Comparison of ENCODE assay signal across 19 mouse cellular contexts in the genomic region with DNA sequence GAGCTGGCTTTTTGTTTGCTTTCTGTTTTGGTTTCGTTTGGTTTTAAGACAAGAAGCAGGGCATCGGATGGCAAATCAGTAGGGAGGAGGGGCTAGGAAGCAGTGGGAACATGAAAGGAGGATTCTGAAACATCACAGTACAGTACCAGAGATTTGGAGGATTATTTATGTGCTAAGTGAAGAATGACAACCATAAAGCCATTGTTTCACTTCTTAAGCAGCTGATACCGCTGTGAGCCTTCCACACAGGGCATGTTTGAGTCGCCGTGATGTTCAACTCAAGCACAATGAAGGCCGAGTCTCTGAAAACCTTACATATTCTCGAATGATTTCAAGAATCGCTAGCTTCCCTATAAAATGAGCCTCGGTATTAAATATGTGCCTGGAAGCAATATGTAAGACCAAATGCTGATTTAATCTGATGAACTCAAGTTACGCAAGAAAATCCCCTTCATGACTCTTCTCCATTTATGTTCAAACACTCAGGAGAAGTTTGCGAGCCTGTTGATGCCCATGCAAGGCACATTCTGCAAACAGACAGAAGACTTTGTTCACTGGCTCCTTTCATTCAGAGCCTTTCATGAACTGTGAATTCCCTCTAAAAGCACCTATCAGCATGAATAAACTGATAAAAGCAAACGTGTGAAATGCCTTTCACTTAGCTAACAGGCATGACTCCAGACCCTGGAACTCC.
DNase-seq lines count a peak whose midpoint lies in the region; ATAC-seq and TF ChIP-seq lines count a peak whose summit lies in the region.
"Had no signal": no experiment of that assay in that cellular context is flagged by ENCODE, and none has a peak within 500 bp of the region (broad histone marks: within the 10 kb centered on the region; RNA-seq: fewer than 3 reads in every experiment).

No protein-coding gene starts in this region.

- H3K4me2 ChIP-seq in forebrain, embryonic 13.5 days: no peak overlapping the region
- no peak overlapping the region for H3K4me2 ChIP-seq in forebrain, embryonic 16.5 days (ENCODE audit: low read length)
- H3K4me2 ChIP-seq in hindbrain, postnatal 0 days (ENCODE audit: low read depth, low read length): peak overlapping the region; percentile 41
- H3K4me2 ChIP-seq in midbrain, postnatal 0 days (ENCODE audit: low read depth, low read length, poor library complexity, severe bottlenecking): 0 out of 2 replicates have a peak overlapping the region, but pooled peaks have one; percentile 5
- H3K4me2 ChIP-seq: forebrain, embryonic 15.5 days; heart, embryonic 11.5 days; liver, embryonic 15.5 days had no signal

- H3K4me1 ChIP-seq in forebrain, embryonic 13.5 days: peaks cover 6% of the 10 kb centered on the region; the same call in 1 of the 2 replicates
- H3K4me1 ChIP-seq in forebrain, embryonic 16.5 days (replicated peaks; ENCODE audit: control insufficient read depth, insufficient read depth, low read length): no peaks in the 10 kb centered on the region
- no peaks in the 10 kb centered on the region for H3K4me1 ChIP-seq in hindbrain, postnatal 0 days (ENCODE audit: insufficient read depth, low read length)
- no peaks in the 10 kb centered on the region for H3K4me1 ChIP-seq in midbrain, postnatal 0 days (ENCODE audit: insufficient read depth, low read length)
- peaks cover 11% of the 10 kb centered on the region for H3K4me1 ChIP-seq in limb, embryonic 10.5 days
- H3K4me1 ChIP-seq: forebrain, embryonic 15.5 days; liver, embryonic 15.5 days; megakaryocyte, embryonic 14.5 days had no signal

- ATAC-seq in forebrain, embryonic 13.5 days: peak; percentile 16; the same call in 1 of the 2 replicates
- no peak for ATAC-seq in forebrain, embryonic 16.5 days
- no peak for ATAC-seq in hindbrain, postnatal 0 days
- ATAC-seq in midbrain, postnatal 0 days (ENCODE audit: low FRiP score): no peak

- H3K4me3 ChIP-seq in forebrain, embryonic 13.5 days: no peak overlapping the region
- H3K4me3 ChIP-seq in forebrain, embryonic 16.5 days (replicated peaks; ENCODE audit: low read length): no peak overlapping the region
- no peak overlapping the region for H3K4me3 ChIP-seq in hindbrain, postnatal 0 days (ENCODE audit: low read length)
- H3K4me3 ChIP-seq in midbrain, postnatal 0 days (ENCODE audit: low read depth, low read length): no peak overlapping the region
- no peak overlapping the region for H3K4me3 ChIP-seq in limb, embryonic 10.5 days
- H3K4me3 ChIP-seq: forebrain, embryonic 15.5 days; liver, embryonic 15.5 days; megakaryocyte, embryonic 14.5 days had no signal

- peak; percentile 12 for DNase-seq in hindbrain, postnatal 0 days (ENCODE audit: low spot score)
- no peak for DNase-seq in midbrain, postnatal 0 days (ENCODE audit: low spot score)
- DNase-seq in T-cell, adult 2 months (ENCODE audit: low spot score): no peak
- no peak for DNase-seq in heart, postnatal 36 days
- no peak for DNase-seq in limb, embryonic 10.5 days (ENCODE audit: low spot score)
- DNase-seq in urinary bladder, postnatal 36 days (ENCODE audit: low spot score in 2 of 2): no peak
- DNase-seq: adrenal gland, adult 8-10 months; cerebellum, adult 2 months; heart, postnatal 14 days; kidney, adult 8-10 months; kidney, postnatal 4 days; lung, postnatal 14 days; thymus, postnatal 4 days had no signal

- H3K9me3 ChIP-seq in forebrain, embryonic 13.5 days (replicated peaks): no peaks in the 10 kb centered on the region
- H3K9me3 ChIP-seq in forebrain, embryonic 16.5 days (ENCODE audit: control insufficient read depth, low read length): no peaks in the 10 kb centered on the region
- no peaks in the 10 kb centered on the region for H3K9me3 ChIP-seq in hindbrain, postnatal 0 days (ENCODE audit: low read length)
- H3K9me3 ChIP-seq in midbrain, postnatal 0 days (ENCODE audit: low read length): no peaks in the 10 kb centered on the region
- H3K9me3 ChIP-seq in limb, embryonic 10.5 days (replicated peaks): no peaks in the 10 kb centered on the region
- H3K9me3 ChIP-seq: forebrain, embryonic 15.5 days; liver, embryonic 15.5 days had no signal

- WGBS in forebrain, embryonic 13.5 days: 50% methylated on average over 12 of the region's 12 CpGs
- 44% methylated on average over 12 of the region's 12 CpGs for WGBS in forebrain, embryonic 16.5 days
- WGBS in hindbrain, postnatal 0 days: 36% methylated on average over 12 of the region's 12 CpGs
- 18% methylated on average over 12 of the region's 12 CpGs for WGBS in midbrain, postnatal 0 days
- WGBS in limb, embryonic 10.5 days: 82% methylated on average over 12 of the region's 12 CpGs

- H3K27ac ChIP-seq in forebrain, embryonic 13.5 days: no peak overlapping the region
- no peak overlapping the region for H3K27ac ChIP-seq in forebrain, embryonic 16.5 days (ENCODE audit: low read length)
- H3K27ac ChIP-seq in hindbrain, postnatal 0 days: no peak overlapping the region
- no peak overlapping the region for H3K27ac ChIP-seq in midbrain, postnatal 0 days (ENCODE audit: low read depth, low read length)
- H3K27ac ChIP-seq in limb, embryonic 10.5 days: no peak overlapping the region
- H3K27ac ChIP-seq: forebrain, embryonic 15.5 days; liver, embryonic 15.5 days had no signal

- H3K9ac ChIP-seq in forebrain, embryonic 13.5 days: no peak overlapping the region
- H3K9ac ChIP-seq in forebrain, embryonic 16.5 days (replicated peaks; ENCODE audit: low read depth, low read length): no peak overlapping the region
- no peak overlapping the region for H3K9ac ChIP-seq in hindbrain, postnatal 0 days (replicated peaks; ENCODE audit: low read length)
- no peak overlapping the region for H3K9ac ChIP-seq in midbrain, postnatal 0 days (replicated peaks; ENCODE audit: low read length, poor library complexity, severe bottlenecking)
- H3K9ac ChIP-seq: forebrain, embryonic 15.5 days; liver, embryonic 15.5 days had no signal

- H3K27me3 ChIP-seq in forebrain, embryonic 13.5 days: no peaks in the 10 kb centered on the region
- no peaks in the 10 kb centered on the region for H3K27me3 ChIP-seq in forebrain, embryonic 16.5 days (replicated peaks; ENCODE audit: control insufficient read depth, insufficient read depth, low read length)
- H3K27me3 ChIP-seq in hindbrain, postnatal 0 days (ENCODE audit: insufficient read depth, low read length): no peaks in the 10 kb centered on the region
- no peaks in the 10 kb centered on the region; the same call in 1 of the 2 replicates for H3K27me3 ChIP-seq in midbrain, postnatal 0 days (ENCODE audit: insufficient read depth, low read length)
- no peaks in the 10 kb centered on the region for H3K27me3 ChIP-seq in limb, embryonic 10.5 days (ENCODE audit: low read depth, poor library complexity, severe bottlenecking)
- H3K27me3 ChIP-seq: forebrain, embryonic 15.5 days; liver, embryonic 15.5 days; megakaryocyte, embryonic 14.5 days had no signal

- TF ChIP-seq CTCF in hindbrain, postnatal 0 days (IDR thresholded peaks at IDR 0.05; ENCODE audit: low read depth): no peak
- no peak for TF ChIP-seq CTCF in midbrain, postnatal 0 days (IDR thresholded peaks at IDR 0.05)

- intact Hi-C loops in heart, postnatal 36 days (cut with DNase I): loop anchor here (10.0 kb wide), 1 partner anchor 775 kb away; no protein-coding TSS in a partner anchor

- H3K36me3 ChIP-seq in forebrain, embryonic 13.5 days (ENCODE audit: poor library complexity, severe bottlenecking): no peaks in the 10 kb centered on the region
- no peaks in the 10 kb centered on the region for H3K36me3 ChIP-seq in forebrain, embryonic 16.5 days (ENCODE audit: control insufficient read depth, insufficient read depth)
- no peaks in the 10 kb centered on the region for H3K36me3 ChIP-seq in hindbrain, postnatal 0 days (ENCODE audit: insufficient read depth, low read length)
- no peaks in the 10 kb centered on the region for H3K36me3 ChIP-seq in midbrain, postnatal 0 days (ENCODE audit: insufficient read depth, low read length)
- H3K36me3 ChIP-seq in limb, embryonic 10.5 days: no peaks in the 10 kb centered on the region
- H3K36me3 ChIP-seq: forebrain, embryonic 15.5 days; liver, embryonic 15.5 days had no signal

Comparison
In these comparisons a context has a peak if more than half of its experiments do, and no peak if none do; other contexts are left out.
1. H3K4me2 ChIP-seq: peak in hindbrain, postnatal 0 days (single experiment) and midbrain, postnatal 0 days (single experiment); none in forebrain, embryonic 13.5 days (single experiment) and forebrain, embryonic 16.5 days (single experiment).